Mouse (Mus musculus): ENCODE results near the gene Adgrv1. TPM values are rescaled to one million over a fixed set of nuclear protein-coding genes. Genes with fewer than 3 reads are reported as not detected.

Gene Adgrv1
- polyA plus RNA-seq, 1 experiment = 0.81 TPM

GRCm38 (mm10) chr13:81357215-81357614, 275.7 kb downstream of the Adgrv1 start:
- no peak overlapping the region for H3K27ac ChIP-seq (ENCODE audit: insufficient read depth, low read length)

GRCm38 (mm10) chr13:81354587-81354986, 278.4 kb downstream of the Adgrv1 start:
- Histone ChIP-seq H3K4me3 (ENCODE audit: insufficient read depth, low read length) (no peak overlapping the region), H3K4me1 (ENCODE audit: control insufficient read depth, insufficient read depth, low read length) (peaks cover 3% of the 10 kb centered on the region; the same call in 1 of the 2 replicates), H3K27ac (ENCODE audit: insufficient read depth, low read length) (no peak overlapping the region)
- TF ChIP-seq CTCF (IDR thresholded peaks at IDR 0.05; ENCODE audit: borderline replicate concordance, insufficient read depth, low read length) (no peak), POLR2A (IDR thresholded peaks at IDR 0.05; ENCODE audit: low read depth, low read length) (no peak)

More at GRCm38 (mm10) chr13:81357215-81357614, 275.7 kb downstream of the Adgrv1 start:
- TF ChIP-seq POLR2A (IDR thresholded peaks at IDR 0.05; ENCODE audit: low read depth, low read length) = no peak
- no peak for TF ChIP-seq CTCF (IDR thresholded peaks at IDR 0.05; ENCODE audit: borderline replicate concordance, insufficient read depth, low read length)
- peaks cover 3% of the 10 kb centered on the region; the same call in 1 of the 2 replicates for H3K4me1 ChIP-seq (ENCODE audit: control insufficient read depth, insufficient read depth, low read length)
- no peak overlapping the region for H3K4me3 ChIP-seq (ENCODE audit: insufficient read depth, low read length)

GRCm38 (mm10) chr13:81352296-81352695, 280.7 kb downstream of the Adgrv1 start:
- Histone ChIP-seq H3K4me1 (ENCODE audit: control insufficient read depth, insufficient read depth, low read length) (no peaks in the 10 kb centered on the region), H3K27ac (ENCODE audit: insufficient read depth, low read length) (no peak overlapping the region), H3K4me3 (ENCODE audit: insufficient read depth, low read length) (no peak overlapping the region)
- TF ChIP-seq POLR2A (IDR thresholded peaks at IDR 0.05; ENCODE audit: low read depth, low read length) (no peak), CTCF (IDR thresholded peaks at IDR 0.05; ENCODE audit: borderline replicate concordance, insufficient read depth, low read length) (no peak)

GRCm38 (mm10) chr13:81351462-81352155, 281.3 kb downstream of the Adgrv1 start:
- H3K4me1 ChIP-seq (ENCODE audit: control insufficient read depth, insufficient read depth, low read length) = no peaks in the 10 kb centered on the region
- no peak overlapping the region for H3K27ac ChIP-seq (ENCODE audit: insufficient read depth, low read length)
- TF ChIP-seq POLR2A (IDR thresholded peaks at IDR 0.05; ENCODE audit: low read depth, low read length) (no peak), CTCF (IDR thresholded peaks at IDR 0.05; ENCODE audit: borderline replicate concordance, insufficient read depth, low read length) (no peak)
- H3K4me3 ChIP-seq (ENCODE audit: insufficient read depth, low read length) = no peak overlapping the region

GRCm38 (mm10) chr13:81347261-81347980, 285.5 kb downstream of the Adgrv1 start:
- Histone ChIP-seq H3K4me3 (ENCODE audit: insufficient read depth, low read length) (no peak overlapping the region), H3K27ac (ENCODE audit: insufficient read depth, low read length) (no peak overlapping the region)

GRCm38 (mm10) chr13:81342987-81343596, 289.9 kb downstream of the Adgrv1 start:
- H3K27ac ChIP-seq (ENCODE audit: insufficient read depth, low read length) = no peak overlapping the region

More at GRCm38 (mm10) chr13:81347261-81347980, 285.5 kb downstream of the Adgrv1 start:
- TF ChIP-seq POLR2A (IDR thresholded peaks at IDR 0.05; ENCODE audit: low read depth, low read length) (no peak), CTCF (IDR thresholded peaks at IDR 0.05; ENCODE audit: borderline replicate concordance, insufficient read depth, low read length) (no peak)
- H3K4me1 ChIP-seq (ENCODE audit: control insufficient read depth, insufficient read depth, low read length) = no peaks in the 10 kb centered on the region

GRCm38 (mm10) chr13:81335241-81335640, 297.7 kb downstream of the Adgrv1 start:
- Histone ChIP-seq H3K4me3 (ENCODE audit: insufficient read depth, low read length) (no peak overlapping the region), H3K4me1 (ENCODE audit: control insufficient read depth, insufficient read depth, low read length) (no peaks in the 10 kb centered on the region; the same call in 1 of the 2 replicates)
- TF ChIP-seq POLR2A (IDR thresholded peaks at IDR 0.05; ENCODE audit: low read depth, low read length) (no peak), CTCF (IDR thresholded peaks at IDR 0.05; ENCODE audit: borderline replicate concordance, insufficient read depth, low read length) (no peak)

More at GRCm38 (mm10) chr13:81342987-81343596, 289.9 kb downstream of the Adgrv1 start:
- Histone ChIP-seq H3K4me1 (ENCODE audit: control insufficient read depth, insufficient read depth, low read length) (no peaks in the 10 kb centered on the region), H3K4me3 (ENCODE audit: insufficient read depth, low read length) (no peak overlapping the region)
- TF ChIP-seq POLR2A (IDR thresholded peaks at IDR 0.05; ENCODE audit: low read depth, low read length) = no peak

GRCm38 (mm10) chr13:81332018-81332417, 300.9 kb downstream of the Adgrv1 start:
- Histone ChIP-seq H3K4me3 (ENCODE audit: insufficient read depth, low read length) (no peak overlapping the region), H3K4me1 (ENCODE audit: control insufficient read depth, insufficient read depth, low read length) (no peaks in the 10 kb centered on the region; the same call in 1 of the 2 replicates), H3K27ac (ENCODE audit: insufficient read depth, low read length) (no peak overlapping the region)
- TF ChIP-seq CTCF (IDR thresholded peaks at IDR 0.05; ENCODE audit: borderline replicate concordance, insufficient read depth, low read length) (no peak), POLR2A (IDR thresholded peaks at IDR 0.05; ENCODE audit: low read depth, low read length) (no peak)

More at GRCm38 (mm10) chr13:81335241-81335640, 297.7 kb downstream of the Adgrv1 start:
- no peak overlapping the region for H3K27ac ChIP-seq (ENCODE audit: insufficient read depth, low read length)

- no peak overlapping the region for H3K4me3 ChIP-seq (ENCODE audit: insufficient read depth, low read length)
- no peaks in the 10 kb centered on the region; the same call in 1 of the 2 replicates for H3K4me1 ChIP-seq (ENCODE audit: control insufficient read depth, insufficient read depth, low read length)
- no peak for TF ChIP-seq CTCF (IDR thresholded peaks at IDR 0.05; ENCODE audit: borderline replicate concordance, insufficient read depth, low read length)
- TF ChIP-seq POLR2A (IDR thresholded peaks at IDR 0.05; ENCODE audit: low read depth, low read length) = no peak
- no peak overlapping the region for H3K27ac ChIP-seq (ENCODE audit: insufficient read depth, low read length)
Observed at GRCm38 (mm10) chr13:81329762-81330161, 303.2 kb downstream of the Adgrv1 start.

Measured in embryonic fibroblast, embryonic 13.5 days (primary cell).